Mouse (Mus musculus) left cerebral cortex, postnatal 25 days (tissue): ENCODE measurements around the gene Slf2. TPM values are rescaled to one million over a fixed set of nuclear protein-coding genes. Genes with fewer than 3 reads are reported as not detected.
A peak's percentile ranks its signal among the peaks of the same experiment; 100 is the strongest.

Experiments
- DNase-seq, 2 experiments: peaks; one replicate each; pipeline ENCODE4 v3.0.0; 2022; ENCODE audit warnings: low spot score in 2 of 2, mixed read lengths in 1 of 2
- intact Hi-C: fragments of 180-260 bp; cut with DNase I; formaldehyde crosslinking; loops from one replicate; pipeline ENCODE4 v1.15.1; 2025
- total RNA-seq, 2 experiments: library from RNA; stranded (reverse); gene quantifications; 2 replicates each; pipeline ENCODE4 v1.2.3; 2021

Slf2 gene
- total RNA-seq, 2 experiments from 2014 or later = 35.9 to 38.6 TPM

DNA sequence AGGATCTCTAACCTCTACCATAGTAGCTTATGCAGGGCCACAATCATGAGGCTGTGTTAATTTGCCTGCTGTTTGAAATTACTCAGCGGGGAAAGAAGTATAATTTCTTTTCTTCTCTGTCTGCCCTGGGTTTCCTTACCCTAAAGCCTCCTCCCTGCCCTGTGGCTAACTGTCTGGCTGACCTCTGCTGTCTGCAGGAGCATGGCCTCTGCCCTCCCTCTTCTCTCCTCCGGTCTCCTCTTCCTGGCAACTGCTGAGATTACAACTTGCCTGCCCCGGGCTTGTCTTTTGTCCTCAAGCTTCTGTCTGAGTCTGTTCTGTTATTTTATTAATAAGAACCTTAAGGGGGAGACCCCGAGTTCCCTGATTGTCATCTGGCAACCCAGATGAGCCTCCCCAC is 25.6 kb upstream of the Slf2 start:
- DNase-seq = no peak
- intact Hi-C loops = no loop called here

DNA sequence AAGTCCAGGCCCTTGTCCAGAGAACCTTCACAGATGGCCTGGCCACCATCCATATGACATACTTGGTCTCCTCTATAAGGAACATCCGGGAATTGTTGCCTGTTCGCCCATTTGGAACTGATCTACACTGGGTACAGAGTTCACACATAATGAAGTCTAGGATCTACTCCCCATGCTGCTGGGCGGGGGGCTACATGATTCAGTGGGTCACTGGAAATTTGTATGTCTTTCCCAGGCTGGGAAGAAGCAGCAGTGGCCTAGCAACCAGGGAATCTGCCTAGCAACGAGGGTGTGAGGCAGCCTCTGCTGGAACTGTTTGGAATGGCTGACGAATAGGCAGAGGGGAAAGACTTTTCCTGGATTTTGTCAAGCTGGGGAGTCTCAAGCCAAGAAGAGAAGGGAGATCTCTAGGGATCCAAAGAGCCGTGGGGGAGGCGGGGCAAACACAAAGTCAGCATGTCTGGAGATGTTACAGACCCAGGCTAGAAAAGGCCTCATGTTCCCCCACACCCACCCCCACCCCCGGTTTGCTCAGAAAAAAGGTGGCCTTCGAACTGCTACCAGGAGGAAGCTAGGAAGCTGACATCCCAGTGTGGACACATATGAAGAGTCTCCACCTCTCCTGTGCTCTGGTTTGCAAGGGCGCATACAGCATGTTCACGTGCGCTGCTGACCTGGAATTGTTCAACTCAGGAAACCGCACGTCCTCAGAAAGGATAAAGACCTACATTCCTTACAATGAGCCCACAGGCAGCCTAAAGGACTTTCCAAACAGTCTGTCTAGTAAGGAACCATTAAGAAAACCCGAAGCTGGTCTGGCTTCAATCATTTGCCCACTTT is 22.9 kb upstream of the Slf2 start:
- peak; percentile 37 to 57 for DNase-seq
- intact Hi-C loops = no loop called here

DNA sequence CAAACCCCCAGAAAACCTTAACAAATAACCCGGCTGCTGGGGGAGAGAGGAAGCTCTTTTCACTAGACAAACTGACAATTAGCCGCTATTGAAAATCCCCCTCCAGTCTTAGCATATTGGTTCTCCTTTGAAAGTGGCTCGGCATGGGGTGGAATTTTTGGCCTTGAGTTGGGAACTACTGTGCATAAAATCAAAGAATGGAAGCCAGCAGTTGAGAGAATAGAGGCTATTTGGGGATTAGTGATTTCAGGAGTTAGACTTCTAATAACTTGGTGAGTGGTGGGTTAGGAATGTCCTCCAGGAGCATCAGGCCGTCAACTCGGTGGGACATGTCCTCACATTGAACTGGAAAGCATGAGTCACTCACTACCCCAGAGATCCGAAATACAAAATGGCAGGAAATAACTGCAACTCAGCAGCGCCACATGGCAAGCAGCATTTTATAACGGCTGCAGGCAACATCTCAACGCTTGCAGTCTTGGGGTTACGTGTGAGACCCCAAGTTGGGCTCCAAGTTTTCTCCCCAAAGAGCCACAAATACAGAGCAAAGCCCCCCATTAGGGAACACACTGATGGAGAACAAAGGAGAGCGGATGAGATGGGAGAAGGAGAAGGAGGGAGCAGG is 22.0 kb upstream of the Slf2 start:
- DNase-seq = no peak
- intact Hi-C loops = no loop called here

DNA sequence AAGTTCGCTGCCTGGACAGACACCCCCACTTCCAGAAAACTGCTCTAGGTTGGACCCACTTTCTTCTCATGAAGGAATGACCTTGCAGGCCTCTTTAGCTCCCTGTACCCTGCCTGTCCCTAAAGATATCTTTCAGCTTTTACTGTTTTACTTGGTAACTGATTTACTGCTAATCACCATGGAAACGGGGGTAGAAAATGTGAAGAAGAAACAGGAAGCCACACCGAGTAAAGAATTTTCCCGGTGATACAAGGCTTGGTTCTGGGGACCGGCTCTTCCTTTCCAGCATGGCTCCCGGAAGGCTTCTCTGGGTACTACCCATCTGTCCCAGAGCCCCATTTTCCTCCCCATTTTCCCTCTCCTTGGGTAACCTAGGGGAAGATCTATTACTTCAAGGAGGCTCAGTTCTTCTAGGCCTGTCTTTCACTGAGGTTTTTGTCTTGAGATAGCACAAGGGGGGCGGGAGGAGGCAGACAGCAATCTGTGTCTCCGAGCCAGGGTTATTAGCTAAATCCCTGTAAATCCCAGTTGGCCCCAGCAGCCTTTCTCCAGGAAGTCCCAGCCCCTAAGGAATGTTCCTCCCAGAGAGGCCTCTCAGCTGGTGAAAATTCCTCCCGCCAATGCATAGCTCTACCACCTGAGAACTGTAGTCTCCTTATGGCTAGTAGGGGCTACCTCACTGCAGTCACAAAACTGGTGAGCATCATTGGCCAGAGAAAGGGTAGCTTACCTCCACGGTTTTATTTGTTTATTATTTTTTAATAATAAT is 16.3 kb upstream of the Slf2 start:
- intact Hi-C loops = no loop called here
- peak in 1 of 2 experiments; percentile 16 for DNase-seq

DNA sequence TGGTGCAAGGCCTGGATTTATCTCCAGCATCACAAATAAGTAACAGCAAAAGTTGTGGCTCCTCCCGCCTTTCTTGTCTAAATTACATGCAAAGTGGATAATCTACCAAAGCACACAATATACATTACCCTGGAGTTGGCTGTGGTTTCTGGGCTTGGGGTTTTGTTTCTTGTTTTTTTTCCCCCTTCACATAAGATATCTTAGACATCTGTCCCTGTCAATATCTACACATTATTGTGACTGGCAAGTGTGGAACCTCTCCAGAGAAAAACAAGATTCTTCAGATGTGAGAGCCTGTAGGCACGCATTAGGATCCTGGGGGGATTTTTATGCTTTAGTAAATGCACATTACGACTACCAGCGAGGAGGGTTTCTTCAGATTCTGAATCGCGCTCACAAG is 12.8 kb upstream of the Slf2 start:
- intact Hi-C loops = no loop called here
- DNase-seq = no peak

DNA sequence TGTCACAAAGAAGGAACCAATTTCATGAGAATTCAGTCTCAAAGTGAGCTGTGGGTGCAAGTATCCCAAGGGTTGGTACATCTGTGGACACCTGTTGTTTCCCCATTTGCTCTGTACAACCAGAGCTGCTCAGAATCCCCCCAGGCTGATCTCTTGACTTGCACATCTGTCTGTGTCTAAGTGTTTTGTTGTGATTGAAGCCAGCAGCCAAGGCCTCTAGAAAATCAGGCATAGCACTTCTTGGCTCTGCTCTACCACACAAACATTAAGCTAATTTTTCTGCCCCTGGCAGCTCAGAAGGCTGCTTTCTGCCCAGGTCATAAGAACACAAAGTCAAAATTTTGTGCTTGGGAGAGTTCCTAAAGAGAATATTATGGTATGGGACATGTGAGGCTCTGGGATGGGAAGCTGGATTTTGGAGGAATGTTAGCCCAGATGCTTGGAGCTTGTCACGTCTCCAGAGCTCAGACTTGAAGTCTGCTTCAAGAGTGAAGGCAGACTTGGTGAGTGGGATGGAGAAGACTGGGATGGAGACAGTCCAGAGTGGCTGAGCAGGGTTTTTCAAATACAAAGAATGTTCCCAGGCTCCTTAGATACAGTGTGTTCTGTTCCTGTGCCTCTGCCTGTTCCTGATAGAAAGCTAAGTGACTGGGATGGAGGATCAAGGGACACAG is 9.3 kb upstream of the Slf2 start:
- no peak for DNase-seq
- intact Hi-C loops = no loop called here

DNA sequence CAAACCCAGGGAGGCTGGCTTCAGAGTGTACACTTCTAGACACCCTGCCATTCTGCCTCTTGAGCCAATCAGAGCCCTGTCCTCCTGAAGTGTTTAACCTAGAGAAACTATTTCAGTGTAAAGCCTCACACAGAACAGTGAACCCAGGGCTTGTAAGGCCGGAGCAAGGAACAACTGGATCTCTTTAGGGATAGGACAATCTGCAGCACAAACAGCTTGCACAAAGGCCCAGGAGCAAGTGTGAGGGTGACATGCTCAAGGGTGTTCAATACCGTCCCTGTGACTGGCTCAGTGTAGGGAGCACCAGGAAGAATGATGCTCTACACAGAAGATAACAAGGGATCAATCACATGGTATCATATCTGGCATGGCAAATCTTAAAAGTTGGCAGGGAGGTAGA is 8.4 kb upstream of the Slf2 start:
- intact Hi-C loops = no loop called here
- DNase-seq = no peak

DNA sequence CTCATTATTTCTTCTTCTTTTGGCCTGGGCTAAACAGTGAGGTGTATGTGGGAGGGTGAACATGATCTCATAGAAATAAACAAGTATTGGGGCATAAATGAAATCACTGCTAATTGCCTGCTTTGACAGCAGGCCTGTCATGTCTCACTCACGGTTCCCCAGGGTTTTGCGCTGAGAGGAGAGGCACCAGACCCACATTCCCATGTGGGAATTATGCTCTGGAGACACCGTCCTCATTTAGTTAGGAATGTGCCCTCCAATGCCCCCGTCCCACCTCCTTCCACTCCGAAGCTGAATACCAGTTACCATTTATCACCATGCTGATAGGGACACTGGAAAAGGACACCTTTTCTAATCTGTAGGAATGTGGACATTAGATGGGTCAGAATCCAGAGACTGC is 6.3 kb upstream of the Slf2 start:
- intact Hi-C loops = no loop called here
- no peak for DNase-seq

DNA sequence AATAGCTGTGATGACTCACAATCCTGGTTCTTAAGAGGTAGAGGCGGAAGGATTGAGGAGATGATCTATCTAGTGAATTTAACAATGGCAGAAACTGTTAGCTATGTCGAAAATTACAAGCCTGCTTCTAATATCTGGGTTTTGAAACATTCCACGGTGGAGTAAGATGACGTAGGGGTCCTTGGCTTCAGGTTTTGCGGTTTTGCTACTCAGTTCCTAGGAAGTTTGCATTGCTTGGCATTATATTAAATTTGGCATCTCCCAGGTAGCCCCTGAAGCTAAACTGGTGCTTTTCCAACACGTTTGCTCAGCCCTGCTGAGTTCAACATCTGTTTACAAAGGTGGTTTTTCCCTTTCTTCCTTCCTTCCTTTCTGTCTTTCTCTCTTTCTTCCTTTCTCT is 4.2 kb upstream of the Slf2 start:
- no peak for DNase-seq

DNA sequence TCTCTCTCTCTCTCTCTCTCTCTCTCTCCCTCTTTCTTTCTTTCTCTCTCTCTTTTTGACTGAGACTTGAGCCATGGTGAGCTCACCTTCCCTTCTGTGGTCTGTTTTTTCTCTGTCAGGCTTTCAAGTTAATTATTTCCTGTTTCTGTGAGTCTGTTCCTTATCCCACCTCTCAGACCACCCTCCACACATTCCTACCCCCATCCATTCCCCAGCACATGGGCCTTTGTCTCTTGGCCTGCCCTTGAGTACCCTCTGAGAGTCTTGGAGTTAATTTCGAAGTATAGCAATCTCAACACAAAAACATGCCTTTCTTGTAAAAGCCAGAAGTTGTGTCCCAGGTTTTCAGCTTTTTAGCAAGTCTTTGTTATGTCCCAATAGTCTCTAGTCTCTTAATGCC is 3.7 kb upstream of the Slf2 start:
- DNase-seq = no peak
- intact Hi-C loops = no loop called here

More for the DNA sequence above, 4.2 kb upstream of the Slf2 start:
- intact Hi-C loops = no loop called here

DNA sequence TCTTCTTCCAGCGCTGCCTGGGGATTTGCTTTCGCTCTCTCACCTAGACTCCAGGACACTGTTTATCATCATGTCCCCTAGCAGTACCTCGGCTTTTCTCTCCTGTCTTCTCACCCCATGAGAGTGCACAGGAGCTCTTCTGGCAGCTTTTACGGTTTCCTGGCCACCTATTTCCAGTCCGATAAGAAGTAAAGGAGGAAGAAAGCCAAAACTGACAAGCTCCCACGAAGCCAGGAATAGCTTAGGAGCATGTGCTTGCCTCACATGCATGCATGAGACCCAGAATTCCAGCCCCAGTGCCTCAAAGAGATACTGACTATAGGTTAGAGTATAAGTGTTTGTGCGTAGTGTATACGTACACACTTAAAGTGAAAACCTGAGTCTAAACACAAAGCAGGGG is 2.8 kb upstream of the Slf2 start:
- peak in 1 of 2 experiments; percentile 51 for DNase-seq

DNA sequence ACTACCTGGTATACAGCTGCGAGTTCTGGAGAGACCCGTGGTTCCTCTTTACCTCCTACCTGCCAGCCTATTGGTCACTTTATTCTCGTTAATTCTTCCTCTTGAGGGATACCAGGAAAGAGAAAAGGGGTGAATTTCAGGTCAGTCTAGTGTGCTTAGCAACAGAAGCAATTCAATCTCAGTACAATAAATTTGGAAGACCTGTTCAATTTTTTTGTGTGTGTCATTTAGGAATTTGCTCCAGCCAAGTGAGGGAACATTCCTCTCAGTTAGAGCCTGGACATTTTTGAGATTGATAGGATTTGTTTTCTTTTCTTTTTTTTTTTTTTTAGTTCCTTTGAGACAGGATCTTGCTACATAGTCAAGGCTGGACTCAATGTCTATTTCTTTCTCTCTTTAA is 1.7 kb upstream of the Slf2 start:
- intact Hi-C loops = no loop called here

More for the DNA sequence above, 2.8 kb upstream of the Slf2 start:
- intact Hi-C loops = no loop called here

DNA sequence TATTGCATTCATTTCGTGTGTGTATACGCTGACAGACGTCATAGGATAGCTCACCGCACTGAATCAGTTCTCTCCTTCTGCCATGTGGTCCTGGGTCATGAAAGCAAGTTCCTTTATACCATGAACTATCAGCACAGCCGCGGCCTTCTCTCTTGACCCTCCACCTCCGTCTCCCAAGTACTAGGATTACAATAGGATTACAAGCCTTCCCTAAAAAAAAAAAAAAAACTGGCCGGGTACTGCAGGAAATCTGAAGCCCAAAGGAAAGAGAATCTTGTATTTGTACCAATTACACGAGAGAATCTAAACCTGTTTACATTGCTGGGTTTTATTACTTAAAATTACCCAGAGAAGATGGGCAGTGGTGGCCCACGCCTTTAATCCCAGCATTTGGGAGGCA is 1.3 kb upstream of the Slf2 start:
- no peak for DNase-seq
- intact Hi-C loops = loop anchor here (5.0 kb wide), 2 partner anchors 103 to 118 kb away; partner anchors contain the start of genes Pdzd7 and Sfxn3

More for the DNA sequence above, 1.7 kb upstream of the Slf2 start:
- DNase-seq = no peak

DNA sequence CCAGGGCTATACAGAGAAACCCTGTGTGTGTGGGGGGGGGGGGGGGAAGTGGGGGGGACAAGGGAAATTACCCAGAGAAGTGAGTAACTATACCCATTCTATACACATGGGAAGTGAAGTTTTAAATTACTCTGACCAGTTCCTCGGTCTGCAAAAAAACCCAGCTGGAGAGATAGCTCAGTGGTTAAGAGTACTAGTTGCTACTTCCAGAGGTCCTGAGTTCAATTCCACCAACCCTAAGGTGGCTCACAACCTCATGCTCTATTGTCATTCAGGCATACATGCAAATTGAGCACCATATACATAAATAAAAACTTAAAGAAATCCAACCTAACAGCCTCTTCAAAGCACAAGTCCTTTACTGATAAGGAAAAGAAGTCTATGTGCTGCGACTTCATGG is 829 bp upstream of the Slf2 start:
- intact Hi-C loops = loop anchor here (5.0 kb wide), 2 partner anchors 102 to 117 kb away; partner anchors contain the start of genes Pdzd7 and Sfxn3
- no peak for DNase-seq

DNA sequence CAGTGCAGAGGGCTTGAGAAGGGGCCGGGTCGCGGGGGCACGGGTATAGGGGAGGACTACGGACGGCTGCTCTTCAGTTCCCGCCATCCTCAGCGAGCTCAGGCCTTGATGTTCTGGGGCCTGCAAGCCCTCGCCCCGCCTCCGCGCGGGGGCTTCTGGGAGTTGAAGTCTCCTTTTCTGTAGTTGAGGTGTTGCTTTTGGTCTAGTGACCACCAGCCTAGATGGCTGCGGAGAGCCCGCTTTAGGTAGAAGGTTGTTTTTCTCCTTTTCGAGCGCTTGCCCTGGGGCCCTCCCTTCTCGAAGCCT is 456 bp downstream of the Slf2 start:
- DNase-seq = peak; percentile 87 to 93
- intact Hi-C loops = loop anchor here (5.0 kb wide), 2 partner anchors 101 to 116 kb away; partner anchors contain the start of genes Pdzd7 and Sfxn3

DNA sequence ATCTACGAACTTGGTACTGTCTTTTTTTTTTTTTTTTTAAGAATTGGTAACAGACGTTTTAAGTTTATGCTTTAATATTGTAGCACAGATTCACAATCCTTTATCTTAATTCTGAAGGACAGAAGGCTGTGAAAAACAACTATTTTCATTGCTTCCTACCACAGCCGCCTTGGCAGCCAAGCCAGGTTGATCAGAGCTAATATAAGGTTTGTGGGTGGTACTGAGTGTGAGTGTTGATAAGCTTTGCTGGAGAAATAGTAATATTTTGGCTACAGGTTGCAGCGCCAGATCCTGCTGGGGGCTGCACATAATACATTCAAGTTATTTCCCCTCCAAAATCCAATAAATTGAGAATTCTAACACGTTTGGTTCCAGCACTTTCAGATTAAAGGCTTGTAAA is 1.1 kb downstream of the Slf2 start:
- no peak for DNase-seq
- intact Hi-C loops = loop anchor here (5.0 kb wide), 2 partner anchors 100 to 115 kb away; partner anchors contain the start of genes Pdzd7 and Sfxn3

DNA sequence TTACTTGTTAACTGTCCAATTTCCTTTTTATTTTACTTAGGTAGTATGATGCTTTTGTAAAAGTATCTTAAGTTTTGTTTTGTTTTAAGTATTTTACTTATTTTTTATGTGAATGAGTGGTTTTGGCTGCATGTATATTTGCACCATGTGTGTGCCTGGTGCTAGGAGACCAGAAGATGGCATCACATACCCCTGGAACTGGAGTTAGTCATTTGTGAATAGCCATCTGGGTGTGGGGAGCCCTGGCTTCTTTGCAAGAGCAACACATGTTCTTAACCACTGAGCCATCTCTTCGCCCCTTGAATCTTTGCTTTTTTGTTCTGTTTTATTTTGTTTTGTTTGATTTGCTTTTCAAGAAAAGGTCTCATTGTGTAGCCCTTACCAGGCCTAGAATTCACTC is 2.2 kb downstream of the Slf2 start:
- DNase-seq = no peak
- intact Hi-C loops = loop anchor here (5.0 kb wide), 2 partner anchors 99 to 114 kb away; partner anchors contain the start of genes Pdzd7 and Sfxn3

DNA sequence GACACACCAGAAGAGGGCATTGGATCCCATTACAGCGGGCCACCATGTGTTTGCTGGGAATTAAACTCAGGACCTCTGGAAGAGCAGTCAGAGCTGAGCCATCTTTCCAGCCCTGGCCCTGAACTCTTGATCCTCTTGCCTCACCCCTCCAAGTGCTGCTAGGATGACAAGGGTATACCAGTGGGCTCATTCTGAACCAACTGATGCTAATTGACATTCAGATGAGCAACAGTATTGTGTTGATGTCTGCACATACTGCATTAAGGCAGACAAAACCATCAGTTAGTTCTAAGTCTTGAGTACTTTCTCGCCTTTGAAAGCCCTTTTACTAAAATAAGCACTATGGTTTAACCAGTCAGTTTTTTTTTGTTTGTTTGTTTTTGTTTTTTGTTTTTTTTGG is 28.7 kb downstream of the Slf2 start:
- DNase-seq = no peak
- intact Hi-C loops = no loop called here

DNA sequence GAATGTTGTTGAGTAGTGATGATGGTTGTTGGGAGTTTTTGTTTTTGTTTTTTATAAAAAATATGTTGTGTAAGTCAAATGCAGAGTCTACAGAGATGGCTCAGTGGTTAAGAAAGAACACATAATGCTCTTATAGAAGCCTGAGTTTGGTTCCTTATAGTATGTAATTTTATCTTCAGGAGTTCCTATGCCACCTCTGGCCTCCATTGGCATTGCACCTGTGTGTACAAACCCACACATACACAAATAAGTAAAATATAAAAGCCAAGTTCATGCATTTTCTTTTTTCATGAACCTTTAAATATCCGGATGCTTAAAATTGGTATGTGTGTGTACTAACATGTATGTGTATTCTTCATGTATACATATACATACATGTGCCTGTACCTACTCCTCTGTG is 35.0 kb downstream of the Slf2 start:
- intact Hi-C loops = no loop called here
- DNase-seq = no peak

DNA sequence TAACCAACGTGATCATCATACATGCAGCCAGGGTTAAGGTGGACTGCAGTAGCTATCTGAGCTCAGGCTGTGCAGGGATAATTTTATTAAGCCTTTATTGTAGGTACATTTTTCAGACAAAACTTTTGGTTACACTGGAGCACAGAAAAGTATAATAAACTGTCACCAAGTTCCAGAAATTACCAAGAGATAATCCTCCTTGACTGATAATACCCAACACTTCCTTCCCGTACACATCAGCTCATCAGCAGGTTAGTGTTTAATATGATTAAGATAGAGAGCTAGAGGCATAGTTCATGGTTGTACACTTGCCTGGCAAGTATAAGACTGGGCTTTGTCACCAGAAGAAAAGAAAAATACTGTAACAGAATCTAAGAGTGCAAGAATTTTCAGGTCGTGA is 37.4 kb downstream of the Slf2 start:
- intact Hi-C loops = no loop called here
- DNase-seq = no peak
